Mouse (Mus musculus) lung, embryonic 15.5 days (tissue): ENCODE results near the gene Gspt1. TPM values are rescaled to one million over a fixed set of nuclear protein-coding genes. Genes with fewer than 3 reads are reported as not detected.

ENCODE experiments used
- ATAC-seq: fragments of 200-750 bp; cut with Nextera tagmentation; 2 replicates; pipeline ENCODE4 v1.8.0; 2017; ENCODE audit warnings: moderate number of reproducible peaks, borderline replicate concordance; ENCODE audit not compliant: low FRiP score, low TSS enrichment; ENCODE audit errors: extremely low read depth
- H3K27ac ChIP-seq: fragments of 300-500 bp; sonication (generic); 2 replicates; pipeline ENCODE4 v1.5.1; 2015; ENCODE audit warnings: moderate library complexity, mild to moderate bottlenecking, inconsistent platforms
- H3K27me3 ChIP-seq: fragments of 300-500 bp; sonication (generic); 2 replicates; pipeline ENCODE4 v1.6.1; 2015; ENCODE audit warnings: inconsistent platforms
- H3K36me3 ChIP-seq: fragments of 300-500 bp; sonication (generic); 2 replicates; pipeline ENCODE4 v1.6.1; 2015; ENCODE audit warnings: inconsistent platforms
- H3K4me1 ChIP-seq: fragments of 300-500 bp; sonication (generic); 2 replicates; pipeline ENCODE4 v1.6.1; 2015; ENCODE audit warnings: inconsistent platforms
- H3K4me2 ChIP-seq: fragments of 300-500 bp; sonication (generic); 2 replicates; pipeline ENCODE4 v1.6.1; 2015; ENCODE audit warnings: inconsistent platforms, mild to moderate bottlenecking, moderate library complexity
- H3K4me3 ChIP-seq: fragments of 300-500 bp; sonication (generic); 2 replicates; pipeline ENCODE4 v1.5.1; 2015; ENCODE audit warnings: mild to moderate bottlenecking, inconsistent platforms
- H3K9ac ChIP-seq: fragments of 300-500 bp; sonication (generic); 2 replicates; pipeline ENCODE4 v1.6.1; 2015; ENCODE audit warnings: inconsistent platforms
- H3K9me3 ChIP-seq: fragments of 300-500 bp; sonication (generic); 2 replicates; pipeline ENCODE4 v1.6.1; 2016; ENCODE audit warnings: inconsistent platforms
- WGBS: fragments of 180-500 bp; shearing (Covaris S2); methylation state at CpG from one replicate; pipeline ENCODE4 v1.1.7; 2015; 5-methylcytosine and 5-hydroxymethylcytosine counted together
- microRNA counts: library from miRNA; unstranded; fragments of <30 nt; microRNA quantifications from one replicate; lab custom pipeline; 2016
- microRNA-seq: library from miRNA; unstranded; fragments of <30 nt; microRNA quantifications from one replicate; pipeline ENCODE4, GENCODE M21; 2016
- polyA plus RNA-seq: library from polyadenylated mRNA; unstranded; fragments of >200 nt; fragmentation: Nextera tagmentation; extraction: Ambion mirVana; gene quantifications from 2 replicates; pipeline ENCODE4 v1.2.1, GENCODE M21; 2015

The Gspt1 gene
- polyA plus RNA-seq, 1 experiment from 2014 or later = 75.5 TPM

- WGBS = 9% methylated on average over 10 of the region's 10 CpGs
- H3K9me3 ChIP-seq = no peaks in the 10 kb centered on the region
Observed at GRCm38 (mm10) chr16:11174671-11175081, 79.4 kb downstream of the Gspt1 start.

GRCm38 (mm10) chr16:11171679-11172078, 82.4 kb downstream of the Gspt1 start:
- H3K4me3 ChIP-seq = no peak overlapping the region
- H3K4me1 ChIP-seq = peaks cover 9% of the 10 kb centered on the region
- ATAC-seq = no peak
- no peaks in the 10 kb centered on the region for H3K9me3 ChIP-seq
- H3K27me3 ChIP-seq = no peaks in the 10 kb centered on the region
- WGBS = 82% methylated on average over 6 of the region's 6 CpGs
- no peak overlapping the region for H3K4me2 ChIP-seq
- 0 out of 2 replicates have a peak, but pooled peaks cover 2% of the 10 kb centered on the region for H3K36me3 ChIP-seq
- H3K9ac ChIP-seq = no peak overlapping the region
- H3K27ac ChIP-seq = no peak overlapping the region

More at GRCm38 (mm10) chr16:11174671-11175081, 79.4 kb downstream of the Gspt1 start:
- ATAC-seq = no peak
- Histone ChIP-seq H3K4me2 (peak overlapping the region; percentile 64), H3K4me3 (peak overlapping the region; percentile 83), H3K36me3 (0 out of 2 replicates have a peak, but pooled peaks cover 2% of the 10 kb centered on the region), H3K27ac (0 out of 2 replicates have a peak overlapping the region, but pooled peaks have one; percentile 79), H3K9ac (peak overlapping the region; percentile 86; the same call in 1 of the 2 replicates), H3K27me3 (no peaks in the 10 kb centered on the region), H3K4me1 (peaks cover 13% of the 10 kb centered on the region)

MicroRNA genes within 50 kb of the gene (microRNA counts, 519-probe panel; counts per million panel counts)
- 2,347 counts per million, percentile 37 among the panel's probes with 10 or more counts for microRNA mmu-miR-1945 (lab: Ali Mortazavi, UCI)

Small RNA genes within 50 kb of the gene (microRNA-seq; reads per million reads assigned to microRNA genes)
- 5.9 reads per million, percentile 22 among the genes with 10 or more reads in this experiment for gene Mir1945

Other genes with a start within 250 kb of the Gspt1 start
- 47.2 and 47.6 TPM in 2 replicates for gene Snn, start 193.4 kb downstream of the Gspt1 start, polyA plus RNA-seq
- gene Litaf, start 188.2 kb downstream of the Gspt1 start, polyA plus RNA-seq = 109 and 111 TPM in 2 replicates
- 32.3 and 34.6 TPM in 2 replicates for gene Txndc11, start 119.7 kb downstream of the Gspt1 start, polyA plus RNA-seq
- 86.7 and 92.9 TPM in 2 replicates for gene Zc3h7a, start 77.9 kb downstream of the Gspt1 start, polyA plus RNA-seq
- gene Rsl1d1, start 51.0 kb downstream of the Gspt1 start, polyA plus RNA-seq = 155 and 163 TPM in 2 replicates
- gene Tnfrsf17, start 59.5 kb upstream of the Gspt1 start, polyA plus RNA-seq = not detected in 2 replicates
- 8.0 and 12.6 TPM in 2 replicates for gene Snx29, start 68.6 kb upstream of the Gspt1 start, polyA plus RNA-seq